Mouse (Mus musculus): ENCODE data around the gene Lman2l.

The Lman2l gene

DNA sequence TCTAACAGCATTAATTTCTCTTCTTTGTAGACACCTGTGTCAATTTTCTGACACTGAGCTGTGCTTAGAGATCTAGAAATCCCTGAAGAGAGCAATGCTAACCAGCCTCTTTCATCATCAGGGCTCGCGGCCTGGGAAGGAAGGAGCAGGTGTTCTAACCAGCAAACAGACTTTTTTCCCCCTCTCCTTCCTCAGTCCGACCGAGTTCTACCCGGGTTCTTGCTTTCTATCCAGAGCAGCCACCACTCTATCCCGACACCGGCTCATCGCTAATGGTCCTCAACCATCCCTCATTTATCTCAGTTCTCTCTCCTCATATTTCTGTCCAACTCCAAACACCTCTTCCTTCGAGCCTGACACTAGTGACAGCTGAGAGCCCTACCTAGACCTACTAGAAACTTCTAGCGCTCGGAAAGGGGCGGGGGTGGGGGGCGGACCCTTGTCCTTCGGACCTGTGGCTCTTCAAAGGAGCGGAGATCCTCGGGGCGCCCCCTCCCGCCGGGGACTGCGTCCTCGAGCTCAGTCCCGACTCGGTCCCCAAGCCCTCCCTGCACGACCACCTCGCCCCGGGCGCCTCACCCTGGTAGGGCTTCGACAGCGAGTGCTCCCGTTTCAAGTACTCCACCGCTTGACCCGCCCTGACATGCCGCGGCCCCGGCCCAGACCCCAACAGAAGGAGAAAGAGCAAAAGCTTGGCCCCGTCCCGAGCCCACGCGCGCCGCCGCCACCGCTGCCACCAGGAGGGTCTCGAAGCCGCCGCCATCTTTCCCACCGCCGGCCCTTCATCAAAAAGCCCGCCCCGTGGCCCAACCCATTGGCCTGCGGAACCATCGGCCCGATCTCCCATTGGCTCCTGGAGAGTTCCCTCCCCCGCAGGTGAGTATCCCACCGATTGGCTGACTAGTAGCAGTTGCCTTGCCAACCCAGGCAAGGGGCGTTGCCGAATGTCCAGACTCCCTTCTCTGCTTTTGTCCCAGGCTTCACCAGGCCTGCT, at the start of gene Lman2l:
Gene Lman2l (minus strand): TSS at position 801 of the 994 bp plus-strand sequence.
- peak; percentile 94 for DNase-seq (ENCODE audit: low read depth, low spot score)

DNA sequence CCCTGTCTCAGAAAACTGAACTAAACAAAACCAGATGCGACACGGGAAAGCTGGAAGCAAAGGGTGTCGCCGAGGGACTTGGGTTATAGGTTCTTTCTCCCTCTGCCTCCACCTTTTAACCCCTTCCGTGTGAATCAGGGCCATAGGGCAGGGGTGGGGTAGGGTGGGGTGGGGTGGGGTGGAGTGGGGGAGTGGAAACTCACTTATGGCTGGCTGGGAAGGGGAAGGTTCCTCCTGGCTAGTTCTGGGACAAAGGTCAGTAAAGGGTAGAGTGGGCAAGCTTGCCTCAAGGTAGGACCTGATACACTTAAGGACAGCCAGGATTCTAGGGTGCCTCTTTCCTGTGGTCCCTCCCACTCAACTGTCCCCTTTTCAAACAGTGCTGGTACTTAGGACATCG, 48.2 kb upstream of the Lman2l start:
- no peak for DNase-seq (ENCODE audit: low read depth, low spot score)

DNA sequence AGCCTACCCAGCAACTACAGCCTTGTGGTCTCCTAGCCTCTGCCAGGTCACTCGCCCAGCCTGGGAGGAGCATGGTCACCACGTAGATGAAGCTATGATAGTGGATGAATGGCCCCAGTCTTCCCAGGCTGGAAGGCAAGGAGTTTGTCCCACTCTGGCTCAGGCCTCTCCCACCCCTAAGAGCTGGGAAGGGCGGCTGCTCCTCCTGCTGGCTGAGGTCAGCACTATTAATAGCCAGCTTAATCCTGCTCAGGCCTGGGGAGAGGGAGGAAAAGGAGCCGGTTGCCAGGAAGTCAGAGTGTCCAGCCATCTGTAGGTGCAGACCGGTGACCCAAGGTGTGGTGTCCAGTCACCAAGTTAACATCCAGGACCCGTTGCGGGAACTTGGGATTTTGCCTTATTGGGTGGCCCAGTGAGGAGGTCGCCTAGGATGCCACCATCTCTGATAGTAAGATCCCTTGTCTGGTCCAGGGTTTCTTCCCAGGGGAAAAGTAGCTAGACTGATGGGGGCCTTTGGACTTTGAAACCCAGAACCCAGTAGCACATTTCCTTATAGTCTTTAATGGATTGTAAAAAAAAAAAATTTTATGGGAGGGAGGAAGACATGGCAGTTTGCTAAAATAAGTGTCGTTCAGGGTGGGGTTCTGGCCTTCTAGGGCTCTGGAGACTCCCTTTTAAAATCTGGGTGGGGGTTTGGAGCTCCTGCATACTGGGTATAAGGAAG, 47.5 kb upstream of the Lman2l start:
- no peak for DNase-seq (ENCODE audit: low read depth, low spot score)

DNA sequence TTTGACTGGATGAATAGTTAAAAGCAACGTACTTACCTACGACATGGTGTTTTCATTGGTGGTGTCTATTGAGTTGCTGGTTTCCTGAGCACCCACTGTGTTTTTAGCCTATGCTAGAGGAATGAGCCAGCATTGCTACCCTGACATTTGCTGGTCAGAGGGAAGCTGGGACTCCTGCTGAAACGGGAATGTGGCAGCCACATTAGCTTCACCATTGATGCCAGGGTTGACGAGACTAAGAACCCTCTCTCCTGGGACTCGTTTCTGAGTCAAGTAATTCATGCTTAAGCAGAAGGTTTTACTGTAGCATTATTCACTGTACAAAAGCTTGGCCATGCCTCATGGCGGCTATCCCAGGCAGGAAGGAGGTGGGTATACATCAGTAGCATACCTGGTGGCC, 44.6 kb upstream of the Lman2l start:
- no peak for DNase-seq (ENCODE audit: low read depth, low spot score)

GRCm38 (mm10) chr1:36487111-36487510, 42.0 kb upstream of the Lman2l start:
- no peak for DNase-seq (ENCODE audit: low read depth, low spot score)

DNA sequence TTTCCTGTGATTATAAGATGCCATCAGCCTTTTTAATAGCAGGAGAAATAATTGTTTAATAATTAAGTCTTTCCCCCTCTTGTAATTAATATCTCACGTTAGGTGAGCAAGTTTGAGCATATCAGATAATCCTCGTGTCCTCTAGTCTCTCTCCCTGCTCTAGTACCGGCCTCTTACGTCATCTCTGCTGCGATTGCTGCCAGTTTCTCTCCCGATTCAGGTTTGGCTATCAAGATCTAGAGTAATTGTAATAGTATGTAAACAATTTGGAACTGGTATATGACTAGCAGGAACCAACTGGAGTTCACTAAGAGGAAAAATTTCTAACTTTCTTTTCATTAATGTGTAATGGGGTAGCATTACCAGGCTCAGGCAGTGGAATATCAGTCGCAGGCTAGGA, 40.0 kb upstream of the Lman2l start:
- DNase-seq (ENCODE audit: low read depth, low spot score): no peak

DNA sequence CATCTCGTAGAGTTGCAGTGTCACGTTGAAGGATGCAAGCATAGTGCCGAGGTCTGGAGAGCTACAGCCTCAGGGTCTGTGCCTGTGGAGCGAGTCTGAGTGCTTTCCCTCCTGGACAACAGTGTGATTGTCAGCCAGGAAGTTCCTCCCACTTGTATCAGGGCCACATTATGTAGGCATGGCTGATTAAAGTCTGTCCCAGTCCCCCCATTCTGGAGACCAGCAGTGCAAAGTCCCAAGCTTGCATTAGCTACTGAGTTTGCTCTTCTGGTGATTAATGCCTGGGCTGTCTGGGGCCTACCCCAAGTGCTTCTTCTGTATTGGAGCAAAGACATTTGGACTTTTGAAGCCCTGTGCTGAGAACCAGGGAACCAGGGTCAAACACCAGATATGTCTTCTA, 38.8 kb upstream of the Lman2l start:
- no peak for DNase-seq (ENCODE audit: low read depth, low spot score)

DNA sequence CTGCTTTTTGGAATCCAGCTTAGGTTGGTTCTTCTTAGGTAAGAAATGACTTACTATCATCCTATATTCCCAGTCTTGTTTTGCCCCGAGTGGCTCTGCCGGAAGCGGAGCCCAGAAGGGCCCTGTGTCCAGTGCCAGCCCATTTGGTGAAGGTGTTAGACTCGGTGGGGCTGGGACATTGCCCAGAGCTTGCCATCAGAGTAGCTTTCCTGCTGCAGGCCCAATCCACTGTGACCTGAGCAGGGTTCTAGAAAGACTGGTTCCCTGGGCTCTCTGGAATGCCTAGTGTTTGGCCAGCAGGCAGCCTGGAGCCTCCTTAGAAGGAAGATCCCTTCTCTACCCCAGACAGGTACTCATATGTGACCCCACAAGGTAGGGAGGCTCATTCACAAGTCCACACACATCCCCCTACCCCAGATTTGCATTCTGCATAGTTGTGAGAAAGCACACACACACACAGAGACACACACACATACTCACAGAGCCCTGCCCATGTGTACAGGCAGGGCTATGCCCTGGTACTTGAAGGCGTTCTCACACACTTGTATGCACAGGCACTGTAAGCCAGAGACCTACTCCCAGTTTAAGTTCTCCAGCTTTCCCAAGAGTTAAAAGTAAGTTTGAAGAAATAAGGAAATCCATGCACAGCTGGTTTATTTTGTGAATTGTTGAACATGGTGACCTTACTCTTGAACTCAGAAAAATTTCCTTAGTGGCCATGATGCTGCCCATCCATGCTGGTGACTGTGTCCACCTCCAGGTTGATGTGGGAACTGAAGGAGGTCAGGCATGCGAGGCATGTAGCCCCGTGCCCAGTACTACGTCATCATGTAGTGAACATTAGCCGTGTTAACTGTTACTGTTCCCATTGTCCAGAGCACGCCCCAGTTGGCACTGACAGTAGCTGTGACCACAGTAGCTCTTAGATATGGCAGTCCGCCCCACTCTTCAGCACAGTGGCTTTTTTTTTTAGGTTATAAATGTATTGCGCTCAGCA, 35.1 kb upstream of the Lman2l start:
- DNase-seq (ENCODE audit: low read depth, low spot score): no peak

DNA sequence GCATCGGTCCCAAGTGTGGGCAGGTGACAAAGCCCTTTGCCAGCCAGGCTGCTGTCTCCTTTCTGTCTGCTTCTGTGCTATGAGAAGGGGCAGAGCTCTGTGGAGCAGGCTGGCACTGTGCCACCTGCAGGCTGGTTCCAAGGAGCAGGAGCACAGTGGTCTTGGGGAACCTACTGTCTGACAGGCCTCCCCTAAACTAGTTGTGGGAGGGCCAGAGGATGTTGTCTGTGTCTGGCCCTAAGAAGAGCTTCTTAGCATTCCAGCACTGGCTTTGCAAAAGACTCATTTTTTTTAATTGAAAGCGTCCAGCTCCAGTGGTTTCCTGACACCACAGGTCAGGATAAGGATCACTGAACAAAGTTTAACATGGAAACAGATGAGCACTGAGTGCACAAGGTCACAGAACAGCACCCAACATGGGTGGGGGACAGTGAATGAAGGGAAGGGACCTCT, 33.3 kb upstream of the Lman2l start:
- DNase-seq (ENCODE audit: low read depth, low spot score): no peak

DNA sequence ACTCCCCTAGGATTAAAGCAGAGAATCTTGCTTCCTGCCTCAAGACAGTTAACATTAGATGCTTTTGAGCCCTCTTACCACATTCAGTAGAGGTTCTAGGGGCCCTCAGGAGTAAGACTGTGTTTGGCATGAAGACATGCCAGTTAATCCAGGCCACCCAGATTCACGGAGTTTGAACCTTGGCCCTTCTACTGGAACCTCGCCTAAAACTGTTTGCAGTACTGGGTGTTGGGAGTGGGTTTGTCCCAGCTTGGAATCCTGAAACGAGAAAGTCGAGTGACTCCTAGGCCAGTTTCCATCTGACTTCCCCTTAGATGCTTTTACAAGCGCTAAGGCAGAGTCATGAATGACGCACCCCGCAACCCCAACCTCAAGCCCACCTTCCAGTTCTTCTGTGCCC, 31.4 kb upstream of the Lman2l start:
- no peak for DNase-seq (ENCODE audit: low read depth, low spot score)

GRCm38 (mm10) chr1:36475480-36476110, 30.5 kb upstream of the Lman2l start:
- no peak for DNase-seq (ENCODE audit: low read depth, low spot score)

GRCm38 (mm10) chr1:36474646-36475045, 29.6 kb upstream of the Lman2l start:
- no peak for DNase-seq (ENCODE audit: low read depth, low spot score)

- DNase-seq (ENCODE audit: low read depth, low spot score): no peak
These were observed 28.2 kb upstream of the Lman2l start for GRCm38 (mm10) chr1:36473211-36473780.

DNA sequence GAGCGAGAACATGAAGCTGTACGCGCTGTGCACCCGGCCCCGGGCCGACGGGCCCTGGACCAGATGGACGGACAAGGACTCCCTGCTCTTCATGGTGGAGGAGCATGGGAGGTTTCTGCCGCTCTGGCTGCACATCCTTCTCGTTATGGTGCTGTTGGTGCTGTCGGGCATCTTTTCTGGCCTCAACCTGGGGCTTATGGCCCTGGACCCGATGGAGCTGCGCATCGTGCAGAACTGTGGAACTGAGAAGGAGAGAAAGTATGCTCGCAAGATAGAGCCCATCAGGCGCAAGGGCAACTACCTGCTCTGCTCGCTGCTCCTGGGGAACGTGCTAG, 27.0 kb upstream of the Lman2l start:
- DNase-seq (ENCODE audit: low read depth, low spot score): no peak

DNA sequence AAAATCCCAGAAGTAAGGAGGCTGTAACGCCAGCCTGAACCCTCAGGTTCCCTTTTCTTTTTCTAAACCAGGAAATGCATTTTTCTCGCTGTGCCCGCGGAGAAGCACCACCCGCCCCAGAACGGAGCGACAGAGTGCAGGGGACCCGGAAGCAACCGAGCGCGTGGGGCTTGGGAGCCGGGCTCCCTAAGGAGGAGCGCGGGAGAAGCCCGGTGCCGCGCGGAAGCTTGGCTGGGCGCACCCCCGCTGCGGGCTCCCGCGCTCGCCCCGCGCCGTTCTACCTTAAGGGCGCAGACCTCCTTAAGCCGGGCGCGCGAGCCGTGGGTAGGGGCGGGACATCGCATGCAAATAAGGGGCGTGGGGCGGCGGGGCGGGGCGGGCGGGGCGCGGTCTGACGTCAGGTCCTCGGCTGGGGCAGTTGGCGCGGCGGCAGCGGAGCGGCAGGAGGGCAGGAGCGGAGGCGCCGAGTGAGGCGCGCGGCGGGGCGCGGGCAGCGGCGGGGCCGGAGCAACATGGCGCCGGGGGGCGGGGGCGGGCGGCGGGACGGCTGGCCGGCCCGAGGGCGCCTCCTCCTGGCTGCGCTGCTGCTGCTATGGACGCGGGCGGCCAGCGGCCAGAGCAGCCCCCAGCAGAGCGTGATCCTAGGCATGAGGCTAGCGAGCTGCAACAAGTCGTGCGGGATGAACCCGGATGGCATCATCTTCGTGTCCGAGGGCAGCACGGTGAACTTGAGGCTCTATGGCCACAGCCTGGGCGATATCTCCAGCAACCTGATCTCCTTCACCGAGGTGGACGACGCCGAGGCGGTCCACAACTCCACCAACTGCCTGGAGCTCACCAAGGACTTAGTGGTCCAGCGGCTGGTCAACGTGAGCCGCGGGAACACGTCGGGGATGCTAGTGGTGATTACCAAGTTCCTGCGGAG, 26.4 kb upstream of the Lman2l start, which contains the start of gene Cnnm4:
Gene Cnnm4 (plus strand): TSS at position 440 of the 925 bp plus-strand sequence.
- peak; percentile 89 for DNase-seq (ENCODE audit: low read depth, low spot score)

DNA sequence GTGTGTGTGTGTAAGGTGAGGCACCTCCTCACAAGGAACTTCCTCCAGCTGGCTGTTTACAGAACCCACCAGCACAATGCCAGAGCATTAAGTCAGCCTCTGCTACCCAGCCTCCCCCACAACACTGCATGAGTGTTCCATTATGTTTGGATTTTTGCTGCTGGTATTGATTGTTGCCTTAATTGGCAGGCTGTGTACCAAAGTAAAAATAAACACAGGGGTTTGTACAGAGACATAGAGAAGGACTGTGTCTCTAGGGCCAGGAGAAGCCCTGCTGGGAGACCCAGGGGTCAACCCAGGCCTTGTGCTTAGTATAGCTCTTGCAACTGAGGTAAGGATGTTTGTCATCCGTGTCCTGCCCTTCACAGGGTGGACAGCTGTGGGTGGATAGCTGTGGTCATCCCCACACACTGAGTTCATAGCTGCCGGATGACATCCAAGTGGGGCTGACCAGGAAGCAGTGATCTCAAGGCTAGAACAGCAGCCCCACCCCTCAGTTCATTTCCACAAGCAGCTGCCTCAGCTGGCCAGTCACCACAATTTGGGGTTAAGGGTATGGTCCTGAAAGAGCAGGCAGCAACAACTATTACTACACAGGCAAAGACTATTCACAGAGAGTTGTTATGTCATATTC, 24.9 kb upstream of the Lman2l start:
- DNase-seq (ENCODE audit: low read depth, low spot score): no peak

GRCm38 (mm10) chr1:36467446-36467845, 22.4 kb upstream of the Lman2l start:
- DNase-seq (ENCODE audit: low read depth, low spot score): no peak

DNA sequence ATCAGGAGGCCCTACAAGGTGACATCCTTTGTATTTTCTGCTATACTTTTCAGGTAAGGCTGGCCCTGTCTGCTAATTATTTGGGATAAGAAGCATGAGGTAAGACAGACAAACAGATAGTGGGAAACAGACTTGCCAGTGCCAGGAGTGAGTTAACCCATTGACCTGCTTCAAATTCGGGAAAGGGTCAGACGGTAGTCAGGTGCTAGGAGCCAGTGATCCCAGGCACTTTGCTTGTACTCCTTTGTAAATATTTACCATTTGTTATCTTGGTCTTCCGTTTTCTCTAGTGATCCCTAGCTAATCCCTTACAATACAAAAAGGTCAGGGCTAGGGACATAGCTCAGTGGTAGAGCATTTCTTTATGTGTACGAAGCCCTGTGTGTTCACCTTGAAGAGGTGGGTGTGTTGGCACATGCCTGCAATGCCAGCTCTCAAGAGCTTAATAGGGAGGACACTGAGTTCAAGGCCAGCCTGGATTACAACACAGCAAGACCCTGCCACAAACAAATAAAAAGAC, 20.6 kb upstream of the Lman2l start:
- DNase-seq (ENCODE audit: low read depth, low spot score): no peak

GRCm38 (mm10) chr1:36461829-36462228, 16.8 kb upstream of the Lman2l start:
- DNase-seq (ENCODE audit: low read depth, low spot score): no peak
